Mouse (Mus musculus): Measurements from ENCODE around the gene Abcf1.

DNA sequence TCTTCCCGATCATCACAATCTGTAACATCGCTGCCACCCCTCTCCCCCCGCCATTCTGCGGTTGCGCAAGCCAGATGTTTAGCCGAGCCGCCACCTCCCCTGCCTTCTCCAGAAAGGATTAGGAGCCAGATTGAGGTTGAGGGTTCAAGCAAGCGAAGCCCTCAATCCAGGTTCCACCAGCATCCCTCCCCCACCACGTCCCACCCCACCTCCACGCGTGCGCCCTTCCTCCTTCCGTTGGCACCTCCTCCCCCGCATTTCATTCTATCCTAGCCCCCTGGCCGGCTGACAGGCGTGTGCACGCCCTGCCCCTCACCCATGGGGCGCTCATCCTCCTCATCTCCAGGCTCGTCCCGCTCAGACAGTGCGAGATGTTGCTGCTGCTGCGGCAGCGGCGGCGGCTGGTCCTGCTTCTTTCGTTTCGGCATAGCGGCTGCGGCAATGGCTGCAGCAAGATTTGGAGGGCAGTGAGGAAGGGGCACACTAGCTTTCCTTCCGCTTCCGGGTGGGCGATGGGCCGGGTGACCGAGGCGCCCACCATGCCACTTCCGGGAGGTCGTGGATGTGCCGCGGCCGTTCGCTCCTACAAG, 9.3 kb upstream of the Abcf1 start:
- TF ChIP-seq GATA1 (IDR thresholded peaks at IDR 0.05; ENCODE audit: borderline replicate concordance, low read length) (no peak), FLI1 (IDR thresholded peaks at IDR 0.05; ENCODE audit: low read length) (no peak)
